Mouse (Mus musculus) testis, adult 2 months (tissue): ENCODE data around the gene Tll2.

Experiments used
- CTCF ChIP-seq: fragments of 200-500 bp; IDR thresholded peaks from 2 replicates; pipeline ENCODE4 v1.5.1; 2012; ENCODE audit warnings: low read depth, mild to moderate bottlenecking, inconsistent platforms, low read length, moderate library complexity; ENCODE audit not compliant: control insufficient read depth, insufficient read depth, insufficient replicate concordance
- POLR2A ChIP-seq: fragments of 200-500 bp; IDR thresholded peaks from 2 replicates; pipeline ENCODE4 v1.6.1; 2012; ENCODE audit warnings: low read depth, mild to moderate bottlenecking, inconsistent platforms, low read length, moderate library complexity; ENCODE audit not compliant: control insufficient read depth

DNA sequence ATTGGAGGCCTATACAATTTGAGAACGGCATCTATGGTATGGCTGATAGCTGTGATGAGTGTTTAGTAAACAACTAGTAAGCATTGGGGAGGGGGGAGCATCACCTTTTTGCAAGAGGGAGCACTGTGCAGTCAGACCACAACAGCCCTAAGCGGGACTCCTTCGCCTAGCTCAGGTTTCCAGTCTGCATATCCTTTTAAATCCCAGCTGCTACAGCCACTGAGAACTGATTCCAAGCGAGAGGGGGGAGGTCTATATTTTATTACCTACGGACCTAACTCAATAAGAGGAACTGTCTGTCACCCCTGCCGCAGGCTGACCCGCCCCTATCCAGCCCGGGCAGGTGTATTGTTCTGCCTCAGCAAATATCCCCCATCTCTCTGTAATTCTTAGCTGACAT, 99.1 kb downstream of the Tll2 start:
- TF ChIP-seq POLR2A (no peak), CTCF (no peak)
